Mouse (Mus musculus) embryonic facial prominence, embryonic 11.5 days (tissue): Measurements from ENCODE around the gene Lmo7. TPM values are rescaled to one million over a fixed set of nuclear protein-coding genes. Genes with fewer than 3 reads are reported as not detected.
A peak's percentile ranks its signal among the peaks of the same experiment; 100 is the strongest.

Experiments
- ATAC-seq: fragments of 200-750 bp; cut with Nextera tagmentation; replicated peaks from 2 replicates; pipeline ENCODE4 v1.8.0; 2017; ENCODE audit warnings: low read depth; ENCODE audit not compliant: insufficient number of reproducible peaks, low FRiP score, low TSS enrichment
- DNase-seq: peaks from one replicate; pipeline ENCODE4 v3.0.0-alpha.2; 2015; ENCODE audit warnings: low spot score
- H3K27ac ChIP-seq: fragments of 300-500 bp; sonication (generic); replicated peaks from 2 replicates; pipeline ENCODE4 v1.5.1; 2014; ENCODE audit warnings: mild to moderate bottlenecking, low read depth, low read length, control low read depth
- H3K27me3 ChIP-seq: fragments of 300-500 bp; sonication (generic); 2 replicates; pipeline ENCODE4 v1.6.1; 2014; ENCODE audit warnings: mild to moderate bottlenecking, low read length, moderate library complexity, mixed read lengths; ENCODE audit not compliant: control insufficient read depth, insufficient read depth
- H3K36me3 ChIP-seq: fragments of 300-500 bp; sonication (generic); replicated peaks from 2 replicates; pipeline ENCODE4 v1.6.1; 2014; ENCODE audit warnings: low read depth, mild to moderate bottlenecking, low read length, moderate library complexity, mixed read lengths; ENCODE audit not compliant: control insufficient read depth, insufficient read depth
- H3K4me1 ChIP-seq: fragments of 300-500 bp; sonication (generic); 2 replicates; pipeline ENCODE4 v1.6.1; 2014; ENCODE audit warnings: low read length, mixed read lengths; ENCODE audit not compliant: control insufficient read depth, insufficient read depth
- H3K4me2 ChIP-seq: fragments of 300-500 bp; sonication (generic); 2 replicates; pipeline ENCODE4 v1.6.1; 2014; ENCODE audit warnings: low read depth, mild to moderate bottlenecking, control low read depth, low read length, moderate library complexity
- H3K4me3 ChIP-seq: fragments of 300-500 bp; sonication (generic); 2 replicates; pipeline ENCODE4 v1.5.1; 2014; ENCODE audit warnings: low read depth, low read length, control low read depth
- H3K9ac ChIP-seq: fragments of 300-500 bp; sonication (generic); replicated peaks from 2 replicates; pipeline ENCODE4 v1.6.1; 2014; ENCODE audit warnings: mild to moderate bottlenecking, control low read depth, low read length
- H3K9me3 ChIP-seq: fragments of 300-500 bp; sonication (generic); replicated peaks from 2 replicates; pipeline ENCODE4 v1.6.1; 2016; ENCODE audit warnings: mild to moderate bottlenecking, low read length, inconsistent platforms, mixed read lengths; ENCODE audit not compliant: control insufficient read depth
- WGBS: fragments of 180-500 bp; shearing (Covaris S2); extraction: QIAGEN DNeasy Blood & Tissue Kit; methylation state at CpG from one replicate; pipeline ENCODE4 v1.1.7; 2014; 5-methylcytosine and 5-hydroxymethylcytosine counted together
- polyA plus RNA-seq: library from polyadenylated mRNA; unstranded; fragments of >200 nt; fragmentation: Nextera tagmentation; extraction: Ambion mirVana; gene quantifications from 2 replicates; pipeline ENCODE4 v1.2.1, GENCODE M21; 2014

The Lmo7 gene
- polyA plus RNA-seq, 1 experiment from 2014 or later: 6.7 TPM

DNA sequence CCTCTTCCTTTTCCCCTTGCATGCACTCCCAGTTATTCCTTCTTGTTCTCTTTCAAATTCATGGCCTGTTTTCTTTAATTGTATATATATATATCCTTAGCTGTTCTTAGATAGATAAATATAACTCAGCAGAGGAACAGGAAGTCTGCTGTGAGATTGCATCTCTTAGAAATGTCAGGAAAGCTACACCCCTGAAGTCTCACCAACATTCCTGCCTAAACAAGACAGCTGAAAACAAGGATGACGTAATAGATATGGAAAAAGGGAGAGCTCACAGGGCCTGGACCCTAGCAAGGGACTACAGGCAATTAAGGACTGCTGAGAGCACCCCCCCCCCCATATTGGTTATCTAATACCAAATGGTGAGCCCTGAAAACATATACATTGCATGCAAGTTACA lies 71.9 kb downstream of the Lmo7 start:
- H3K4me3 ChIP-seq: no peak overlapping the region
- WGBS: 67% methylated on average over 1 of the region's 1 CpGs
- no peak overlapping the region for H3K27ac ChIP-seq
- H3K4me2 ChIP-seq: no peak overlapping the region
- no peaks in the 10 kb centered on the region for H3K4me1 ChIP-seq
- H3K27me3 ChIP-seq: no peaks in the 10 kb centered on the region
- no peaks in the 10 kb centered on the region for H3K9me3 ChIP-seq
- DNase-seq (no peak), ATAC-seq (no peak)
- no peak overlapping the region for H3K9ac ChIP-seq
- no peaks in the 10 kb centered on the region for H3K36me3 ChIP-seq

DNA sequence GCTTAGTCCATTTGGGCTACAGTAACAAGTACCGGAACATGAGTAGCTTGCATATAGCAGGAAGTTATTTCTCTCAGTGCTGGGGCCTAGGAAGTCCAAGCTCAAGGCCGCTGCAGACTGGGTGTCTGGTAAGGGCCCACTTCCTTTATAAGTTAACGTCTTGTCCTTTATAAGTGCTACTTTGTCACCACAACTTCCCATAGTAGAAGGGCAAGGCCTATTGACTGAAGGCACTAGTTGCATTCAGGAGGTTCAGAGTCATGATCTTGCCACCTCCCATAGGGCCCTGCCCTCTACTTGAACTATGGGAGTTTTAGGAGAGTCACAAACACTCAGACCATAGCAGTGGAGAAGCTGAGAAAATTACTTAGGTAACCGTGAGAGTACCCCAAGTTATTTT lies 74.4 kb downstream of the Lmo7 start:
- WGBS: 78% methylated on average over 4 of the region's 4 CpGs
- no peak for ATAC-seq
- no peak for DNase-seq
- Histone ChIP-seq H3K36me3 (no peaks in the 10 kb centered on the region), H3K4me1 (no peaks in the 10 kb centered on the region), H3K4me3 (no peak overlapping the region), H3K27me3 (no peaks in the 10 kb centered on the region), H3K9me3 (no peaks in the 10 kb centered on the region), H3K9ac (no peak overlapping the region), H3K27ac (no peak overlapping the region), H3K4me2 (no peak overlapping the region)

DNA sequence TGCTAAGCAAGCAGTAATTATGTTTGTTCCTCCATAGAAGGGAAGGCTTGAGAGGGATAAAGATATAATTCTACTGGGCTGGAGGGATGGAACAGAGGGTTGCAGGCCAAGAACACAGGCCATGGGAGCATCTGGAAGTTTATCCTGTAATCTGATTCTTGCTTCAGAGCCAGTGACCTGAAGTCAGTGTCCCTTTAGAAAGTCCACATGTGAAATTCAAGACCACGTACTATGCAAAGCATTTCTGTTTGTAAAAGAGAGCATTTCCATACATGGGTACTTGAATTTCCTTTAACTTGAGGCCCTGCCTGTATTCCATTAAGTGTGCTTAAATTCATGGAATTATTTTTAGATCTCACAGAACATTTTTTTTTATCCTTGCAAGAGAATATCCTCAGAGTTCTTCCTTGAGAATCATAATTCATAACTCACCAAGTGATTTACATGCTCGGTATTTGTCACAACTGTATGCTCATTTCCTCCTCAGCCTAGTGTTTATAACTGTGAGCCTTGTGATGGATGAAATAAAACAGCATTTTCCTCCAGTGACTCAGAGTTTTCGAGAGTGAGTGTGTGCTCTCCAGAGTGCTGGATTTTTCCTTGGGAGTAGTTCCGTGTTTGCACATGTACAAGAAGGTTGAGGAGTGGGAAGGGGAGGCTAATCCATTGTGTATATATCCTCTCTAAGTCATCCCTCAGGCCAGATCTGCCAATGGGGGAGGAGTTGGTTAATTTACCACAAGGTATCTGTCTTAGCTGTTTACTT lies 75.0 kb downstream of the Lmo7 start:
- no peaks in the 10 kb centered on the region for H3K27me3 ChIP-seq
- peak; percentile 41 for DNase-seq
- H3K4me3 ChIP-seq: no peak overlapping the region
- WGBS: 61% methylated on average over 4 of the region's 4 CpGs
- no peaks in the 10 kb centered on the region for H3K36me3 ChIP-seq
- no peak for ATAC-seq
- H3K4me1 ChIP-seq: no peaks in the 10 kb centered on the region
- H3K9ac ChIP-seq: no peak overlapping the region
- no peaks in the 10 kb centered on the region for H3K9me3 ChIP-seq
- H3K27ac ChIP-seq: 0 out of 2 replicates have a peak overlapping the region, but pooled peaks have one; percentile 13
- H3K4me2 ChIP-seq: no peak overlapping the region

DNA sequence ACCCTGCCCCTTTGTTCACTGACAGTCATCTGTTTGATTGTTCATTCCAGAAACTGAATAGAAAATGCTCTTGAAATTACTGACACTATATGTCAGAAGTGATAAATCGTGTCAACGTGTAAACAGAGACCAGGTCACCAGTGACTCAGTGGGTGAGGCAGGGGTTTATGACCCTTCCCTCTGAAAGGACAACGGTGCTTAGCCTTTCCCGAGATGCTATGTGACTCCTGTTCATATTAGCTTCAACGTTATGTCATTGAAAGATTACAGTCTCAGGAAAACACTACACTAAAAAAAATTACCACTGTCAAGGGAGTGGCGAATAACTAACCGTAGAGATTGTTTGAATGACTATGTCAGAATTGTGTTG lies 75.6 kb downstream of the Lmo7 start:
- no peaks in the 10 kb centered on the region for H3K9me3 ChIP-seq
- no peak overlapping the region for H3K4me2 ChIP-seq
- no peak overlapping the region for H3K9ac ChIP-seq
- no peaks in the 10 kb centered on the region for H3K4me1 ChIP-seq
- ATAC-seq (no peak), DNase-seq (no peak)
- H3K4me3 ChIP-seq: no peak overlapping the region
- 79% methylated on average over 7 of the region's 7 CpGs for WGBS
- H3K36me3 ChIP-seq: no peaks in the 10 kb centered on the region
- H3K27ac ChIP-seq: 0 out of 2 replicates have a peak overlapping the region, but pooled peaks have one; percentile 13
- H3K27me3 ChIP-seq: no peaks in the 10 kb centered on the region

DNA sequence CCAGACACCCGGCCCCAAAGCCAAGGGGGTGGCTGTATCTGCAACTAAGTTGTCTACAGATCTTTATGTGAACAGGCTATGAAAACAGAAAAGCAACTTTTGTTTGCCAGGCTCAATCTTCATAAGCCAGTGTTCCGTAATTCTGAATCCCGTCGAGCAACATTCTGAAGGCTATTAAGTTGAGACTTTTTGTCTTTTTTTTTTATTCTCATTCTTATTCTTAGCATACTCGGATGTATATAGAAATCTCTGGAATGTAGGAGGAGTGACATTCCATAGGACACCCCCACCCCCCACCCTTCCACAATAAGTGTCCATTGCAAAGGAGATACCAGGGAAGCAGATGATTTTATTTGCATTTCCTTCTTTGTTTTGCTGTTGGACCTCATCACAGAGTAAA lies 76.3 kb downstream of the Lmo7 start:
- H3K27ac ChIP-seq: no peak overlapping the region
- H3K27me3 ChIP-seq: no peaks in the 10 kb centered on the region
- H3K4me2 ChIP-seq: no peak overlapping the region
- H3K36me3 ChIP-seq: no peaks in the 10 kb centered on the region
- no peak overlapping the region for H3K9ac ChIP-seq
- 70% methylated on average over 5 of the region's 5 CpGs for WGBS
- H3K9me3 ChIP-seq: no peaks in the 10 kb centered on the region
- ATAC-seq: no peak
- H3K4me3 ChIP-seq: no peak overlapping the region
- DNase-seq: no peak
- H3K4me1 ChIP-seq: no peaks in the 10 kb centered on the region

DNA sequence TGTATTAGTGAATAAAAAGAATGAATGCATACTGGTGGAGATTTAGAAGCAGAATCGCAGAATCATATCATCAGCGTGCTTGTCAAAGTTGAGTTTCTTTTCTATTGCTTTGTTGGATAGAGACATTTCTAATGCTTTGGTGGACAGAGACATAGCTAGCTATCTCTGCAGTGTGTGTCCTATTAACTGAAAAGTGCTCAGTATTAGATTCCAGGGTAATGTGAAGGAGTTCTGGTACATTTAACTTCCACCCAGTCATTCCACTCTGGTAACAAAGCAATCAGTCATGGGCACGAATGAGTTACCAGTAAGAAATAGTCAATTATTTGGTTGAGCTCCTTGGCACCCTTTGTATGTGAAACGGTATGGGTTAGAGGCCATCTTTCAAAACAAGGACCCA lies 76.8 kb downstream of the Lmo7 start:
- DNase-seq (no peak), ATAC-seq (no peak)
- no peak overlapping the region for H3K27ac ChIP-seq
- H3K4me3 ChIP-seq: no peak overlapping the region
- H3K9me3 ChIP-seq: no peaks in the 10 kb centered on the region
- no peaks in the 10 kb centered on the region for H3K27me3 ChIP-seq
- no peak overlapping the region for H3K9ac ChIP-seq
- no peaks in the 10 kb centered on the region for H3K36me3 ChIP-seq
- no peak overlapping the region for H3K4me2 ChIP-seq
- whole genome bisulfite sequencing: 71% methylated on average over 4 of the region's 4 CpGs
- H3K4me1 ChIP-seq: no peaks in the 10 kb centered on the region

DNA sequence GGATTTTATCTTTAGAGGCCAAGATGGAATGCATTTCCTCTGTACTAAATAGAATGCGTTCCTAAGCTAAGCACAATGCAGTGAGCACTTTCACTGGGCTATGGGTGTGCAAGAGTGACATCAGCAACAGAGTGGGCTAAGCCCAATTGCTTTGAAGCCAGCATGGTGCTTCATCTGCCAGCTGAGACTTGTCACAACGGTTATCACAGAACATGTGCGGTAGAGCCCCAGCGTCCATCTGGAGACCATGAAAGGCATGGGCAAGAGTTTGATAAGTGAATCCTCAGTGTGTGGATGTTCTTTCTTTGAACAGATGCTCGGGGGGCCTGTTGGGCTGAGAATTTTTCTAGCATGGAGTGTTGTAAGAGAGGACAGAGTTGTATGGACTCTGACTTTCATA lies 86.7 kb downstream of the Lmo7 start:
- Histone ChIP-seq H3K4me1 (no peaks in the 10 kb centered on the region), H3K27ac (no peak overlapping the region), H3K36me3 (no peaks in the 10 kb centered on the region), H3K4me2 (no peak overlapping the region), H3K27me3 (no peaks in the 10 kb centered on the region), H3K9me3 (no peaks in the 10 kb centered on the region), H3K9ac (no peak overlapping the region), H3K4me3 (no peak overlapping the region)
- no peak for DNase-seq
- no peak for ATAC-seq
- 90% methylated on average over 5 of the region's 5 CpGs for WGBS

DNA sequence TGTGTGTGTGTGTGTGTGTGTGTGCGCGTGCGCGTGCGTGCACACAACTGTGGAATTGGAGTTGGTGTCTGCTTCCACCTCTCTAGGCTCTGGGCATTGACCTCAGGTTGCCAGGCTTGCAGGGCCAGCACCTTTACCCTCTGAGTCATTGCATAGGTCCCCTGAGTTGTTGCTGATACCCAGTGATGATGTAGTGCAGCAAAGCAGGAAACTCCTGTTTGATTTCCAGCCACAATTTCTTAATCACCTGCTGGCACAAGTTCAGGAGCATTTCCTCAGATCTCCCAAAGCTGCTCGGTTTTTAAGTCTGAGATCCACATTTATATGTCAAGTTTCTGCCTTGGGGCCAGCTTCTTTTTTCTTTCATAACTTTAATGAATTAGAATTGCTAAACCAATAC lies 92.6 kb downstream of the Lmo7 start:
- no peaks in the 10 kb centered on the region for H3K27me3 ChIP-seq
- no peaks in the 10 kb centered on the region for H3K36me3 ChIP-seq
- DNase-seq: no peak
- H3K9ac ChIP-seq: no peak overlapping the region
- no peak overlapping the region for H3K4me2 ChIP-seq
- ATAC-seq: no peak
- H3K4me3 ChIP-seq: no peak overlapping the region
- WGBS: 92% methylated on average over 6 of the region's 6 CpGs
- H3K9me3 ChIP-seq: no peaks in the 10 kb centered on the region
- no peak overlapping the region for H3K27ac ChIP-seq
- no peaks in the 10 kb centered on the region for H3K4me1 ChIP-seq
